Mouse (Mus musculus): ENCODE measurements around the gene Nom1.

GRCm38 (mm10) chr5:29476021-29476420 lies 41.6 kb downstream of the Nom1 start:
- TF ChIP-seq POLR2A (IDR thresholded peaks at IDR 0.05; ENCODE audit: extremely low read depth, insufficient read depth, low read length) (no peak), CTCF (IDR thresholded peaks at IDR 0.05; ENCODE audit: low read depth, low read length) (no peak)

Data from liver, adult 2 months (tissue).